Mouse (Mus musculus) frontal cortex, postnatal 14 days (tissue): Measurements from ENCODE around the gene Zmynd15.

Experiments used
- DNase-seq, 2 experiments: peaks; one replicate each; pipeline ENCODE4 v3.0.0; 2022; ENCODE audit warnings: low spot score in 2 of 2

Zmynd15 gene

DNA sequence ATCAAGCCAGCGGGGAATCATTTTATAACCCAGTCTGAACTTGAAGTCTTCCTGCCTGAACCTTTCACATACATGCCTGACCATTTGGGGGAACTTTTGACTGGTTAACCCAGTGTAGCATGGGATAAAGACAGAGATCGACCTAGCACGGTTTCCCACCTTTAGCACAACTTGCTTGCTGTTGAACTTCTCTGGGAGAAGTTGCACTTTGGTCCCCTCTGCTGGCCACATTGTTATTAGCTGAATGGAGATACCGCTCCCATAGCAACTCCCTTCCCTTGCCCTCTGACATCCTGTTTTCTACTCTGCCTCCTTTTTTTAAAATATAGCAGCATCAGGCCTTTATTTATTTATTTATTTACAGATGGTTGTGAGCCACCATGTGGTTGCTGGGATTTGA, 47.2 kb downstream of the Zmynd15 start:
- DNase-seq: peak in 1 of 2 experiments; percentile 51

DNA sequence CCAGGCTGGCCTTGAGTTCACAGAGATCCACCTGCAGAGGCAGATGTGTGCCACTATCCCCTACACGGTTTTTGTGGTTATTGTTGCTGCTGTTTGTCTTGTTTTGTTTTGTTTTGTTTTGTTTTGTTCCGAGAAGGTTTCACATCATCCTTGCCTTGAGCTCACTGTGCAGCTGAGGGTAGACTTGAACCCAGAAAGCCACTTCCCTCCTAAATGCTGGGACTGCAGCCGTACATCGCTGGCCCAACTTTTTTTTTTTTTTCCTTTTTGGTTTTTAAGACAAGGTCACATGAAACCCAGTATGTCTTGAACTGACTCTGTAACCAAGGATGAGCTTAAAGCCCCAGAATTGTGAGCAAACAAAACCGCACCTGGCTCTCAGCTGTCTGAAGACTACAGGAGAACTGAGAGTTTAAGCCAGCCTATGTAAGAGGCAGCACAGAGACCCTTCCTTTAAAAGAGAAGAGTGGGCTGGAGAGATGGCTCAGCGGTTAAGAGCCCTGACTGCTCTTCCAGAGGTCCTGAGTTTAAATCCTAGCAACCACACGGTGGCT, 47.8 kb downstream of the Zmynd15 start:
- DNase-seq: no peak

DNA sequence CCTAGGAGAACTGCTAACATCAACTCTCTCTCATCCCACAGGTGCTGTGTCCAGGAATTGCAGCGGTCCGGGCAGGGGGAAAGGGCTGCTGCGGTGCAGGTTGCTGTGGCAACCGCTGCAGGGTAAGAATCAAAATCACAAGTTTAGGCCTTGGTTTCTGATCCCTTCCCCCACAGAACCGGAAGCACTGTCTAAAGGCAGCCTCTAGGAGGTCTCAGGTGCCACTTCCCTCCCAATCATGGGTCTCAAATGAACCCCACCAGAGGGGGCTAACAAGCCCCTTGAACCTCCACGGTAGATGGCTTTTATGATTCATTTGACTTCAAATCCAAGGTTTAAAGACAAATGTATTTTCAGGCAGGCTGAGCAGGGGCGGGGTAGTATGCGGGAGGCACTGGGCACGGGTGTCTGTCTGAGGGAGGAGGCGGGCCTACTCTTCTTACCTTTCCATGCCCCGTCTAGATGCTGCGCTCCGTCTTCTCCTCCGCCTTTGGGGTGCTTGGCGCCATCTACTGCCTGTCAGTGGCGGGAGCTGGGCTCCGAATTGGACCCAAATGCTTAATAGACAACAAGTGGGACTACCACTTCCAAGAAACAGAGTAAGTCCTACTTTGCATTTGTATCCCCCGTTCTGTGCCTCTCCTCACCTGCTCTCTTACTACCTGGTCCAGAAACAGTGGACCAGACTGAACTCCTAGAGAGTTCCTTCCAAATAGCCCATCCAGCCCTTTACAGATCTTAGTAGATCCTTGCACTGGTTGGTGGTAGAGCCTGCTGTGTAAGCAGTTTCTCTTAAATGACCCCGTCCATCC, 50.7 kb downstream of the Zmynd15 start:
- peak in 1 of 2 experiments; percentile 22 for DNase-seq

DNA sequence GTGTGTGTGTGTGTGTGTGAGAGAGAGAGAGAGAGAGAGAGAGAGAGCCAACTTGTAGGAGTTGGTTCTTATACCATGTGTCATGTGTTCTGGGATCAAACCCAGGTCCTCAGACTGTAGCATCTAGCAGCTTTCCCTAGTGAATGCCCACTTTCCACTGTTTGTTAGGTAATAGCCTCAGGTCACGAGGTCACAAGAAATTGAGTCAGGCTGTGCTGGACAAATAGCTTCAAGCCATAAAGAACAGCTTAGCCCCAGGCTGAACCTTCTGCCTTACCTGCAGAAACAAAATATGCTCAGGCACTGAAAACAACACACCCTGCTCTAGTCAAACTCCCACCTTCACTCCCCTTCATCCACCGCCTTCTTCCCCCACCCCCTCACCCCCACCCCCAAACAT, 52.0 kb downstream of the Zmynd15 start:
- DNase-seq: no peak

DNA sequence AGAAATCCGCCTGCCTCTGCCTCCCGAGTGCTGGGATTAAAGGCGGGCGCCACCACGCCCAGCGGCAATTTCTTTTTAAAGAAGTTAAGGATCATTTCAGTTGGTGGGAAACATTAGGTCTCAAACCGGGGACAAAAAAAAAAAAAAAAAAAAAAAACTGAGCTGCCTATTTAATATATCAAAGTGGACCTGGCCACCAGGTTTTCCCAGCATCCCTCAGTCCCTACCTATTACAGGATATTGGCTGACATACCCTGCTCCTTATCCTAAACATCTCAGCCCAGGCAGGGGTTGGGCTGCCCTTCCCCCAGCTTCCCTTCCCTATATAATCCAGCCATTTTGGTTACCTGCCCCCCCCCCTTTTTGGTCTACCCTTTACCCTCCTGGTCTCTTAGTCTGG, 52.6 kb downstream of the Zmynd15 start:
- DNase-seq: no peak

DNA sequence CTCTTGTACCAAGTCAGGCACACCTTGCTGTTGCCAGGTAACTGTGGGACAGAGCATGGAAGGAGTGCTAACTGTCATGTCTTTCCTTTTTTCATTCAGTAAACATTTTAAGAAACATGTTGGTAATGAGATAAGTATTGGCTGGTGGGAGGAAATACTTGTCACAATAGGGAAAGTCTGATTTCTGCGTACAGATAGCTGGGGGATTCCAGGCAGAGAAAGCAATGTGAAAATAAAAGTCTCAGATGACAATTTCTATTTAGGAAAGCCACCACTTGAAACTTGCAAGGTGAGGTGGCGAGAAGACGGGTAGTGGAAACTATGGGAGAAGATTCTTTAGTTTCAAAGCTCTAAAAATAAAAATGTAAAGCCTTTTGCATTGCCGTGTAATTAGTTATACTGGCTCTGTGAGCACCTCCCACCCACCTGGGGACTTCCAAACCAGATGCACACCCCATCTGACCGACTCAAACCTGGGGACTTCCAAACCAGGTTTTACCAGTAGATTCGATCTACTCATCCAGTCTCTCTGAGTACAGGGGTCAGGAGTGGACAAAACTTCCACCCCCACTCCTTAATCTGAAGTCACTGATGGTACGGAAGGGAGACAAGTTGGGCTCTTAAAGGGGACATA, 53.6 kb downstream of the Zmynd15 start:
- DNase-seq: no peak

DNA sequence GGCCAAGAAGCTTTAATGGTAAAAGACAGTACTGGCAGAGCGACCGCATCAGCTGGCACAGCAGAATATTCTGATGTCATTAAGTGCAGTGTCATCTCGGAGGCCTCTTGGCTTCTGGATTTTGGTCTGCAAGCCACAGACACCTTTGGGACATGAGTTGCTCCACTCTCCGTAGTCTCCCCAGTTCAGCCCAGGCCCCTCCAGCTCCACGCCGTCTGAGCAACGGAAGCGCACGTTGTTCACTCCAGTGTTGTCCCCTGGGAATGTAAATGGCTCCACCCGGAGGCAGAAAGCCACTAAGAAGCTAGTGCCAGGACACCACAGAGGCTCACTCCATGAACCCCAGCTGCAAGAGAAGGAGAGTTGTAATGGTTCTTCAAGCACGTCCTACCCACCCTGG, 54.3 kb downstream of the Zmynd15 start:
- DNase-seq: no peak

DNA sequence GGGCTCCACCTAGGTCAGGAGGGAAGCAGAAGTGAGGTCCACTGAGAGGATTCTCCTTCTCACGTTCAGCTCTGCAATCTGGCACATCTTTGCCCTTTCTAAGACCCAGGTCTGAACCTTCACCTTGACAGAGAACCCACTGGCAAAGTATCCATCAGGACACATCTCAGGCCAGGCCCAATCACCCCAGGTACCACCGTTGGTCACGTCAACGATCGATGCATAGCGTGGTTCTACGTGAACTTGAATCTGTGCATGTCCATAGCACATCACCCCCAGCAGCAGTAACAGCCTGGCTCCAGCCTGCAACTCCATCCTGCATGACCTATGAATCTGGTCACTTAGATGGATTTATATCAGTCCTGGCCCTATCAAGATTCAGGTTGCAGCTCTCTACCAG, 55.1 kb downstream of the Zmynd15 start, which contains the start of gene Vmo1:
TSS of gene Vmo1 (minus strand) at position 329 of the 400 bp plus-strand sequence.
- DNase-seq: no peak
